Mouse (Mus musculus) adipocyte (in vitro differentiated cells): Measurements from ENCODE around the gene Cyp4a12a.
"Not testable (repeated sequence)": the region's sequence is repeated elsewhere in the genome, so short reads cannot be mapped to it uniquely, and the experiment has no call there.

ENCODE experiments used
- DNase-seq: peaks from one replicate; pipeline ENCODE4 v3.0.0-alpha.2; 2016; ENCODE audit warnings: low spot score

Gene Cyp4a12a

DNA sequence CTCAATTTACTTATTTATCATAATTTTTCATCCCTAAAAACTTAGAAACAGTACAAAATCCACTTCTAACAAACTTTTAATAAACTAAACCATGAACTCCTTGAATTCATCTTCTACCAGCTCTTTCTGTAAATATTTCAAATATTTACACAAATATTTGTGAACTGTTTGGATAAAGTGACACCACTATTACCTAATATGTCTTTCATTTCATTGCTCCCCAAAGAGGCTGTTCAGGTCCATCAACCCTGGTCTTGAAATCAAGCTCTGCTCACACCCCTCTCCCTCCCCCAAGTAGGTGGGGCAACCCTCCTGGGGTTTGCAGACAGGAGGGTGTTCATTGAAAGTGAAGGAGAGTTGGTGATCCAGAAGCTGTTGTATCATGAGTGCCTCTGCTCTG lies at the start of gene Cyp4a12a:
Gene Cyp4a12a (plus strand): TSS at position 301 of the 400 bp plus-strand sequence.
- not testable (repeated sequence) for DNase-seq

DNA sequence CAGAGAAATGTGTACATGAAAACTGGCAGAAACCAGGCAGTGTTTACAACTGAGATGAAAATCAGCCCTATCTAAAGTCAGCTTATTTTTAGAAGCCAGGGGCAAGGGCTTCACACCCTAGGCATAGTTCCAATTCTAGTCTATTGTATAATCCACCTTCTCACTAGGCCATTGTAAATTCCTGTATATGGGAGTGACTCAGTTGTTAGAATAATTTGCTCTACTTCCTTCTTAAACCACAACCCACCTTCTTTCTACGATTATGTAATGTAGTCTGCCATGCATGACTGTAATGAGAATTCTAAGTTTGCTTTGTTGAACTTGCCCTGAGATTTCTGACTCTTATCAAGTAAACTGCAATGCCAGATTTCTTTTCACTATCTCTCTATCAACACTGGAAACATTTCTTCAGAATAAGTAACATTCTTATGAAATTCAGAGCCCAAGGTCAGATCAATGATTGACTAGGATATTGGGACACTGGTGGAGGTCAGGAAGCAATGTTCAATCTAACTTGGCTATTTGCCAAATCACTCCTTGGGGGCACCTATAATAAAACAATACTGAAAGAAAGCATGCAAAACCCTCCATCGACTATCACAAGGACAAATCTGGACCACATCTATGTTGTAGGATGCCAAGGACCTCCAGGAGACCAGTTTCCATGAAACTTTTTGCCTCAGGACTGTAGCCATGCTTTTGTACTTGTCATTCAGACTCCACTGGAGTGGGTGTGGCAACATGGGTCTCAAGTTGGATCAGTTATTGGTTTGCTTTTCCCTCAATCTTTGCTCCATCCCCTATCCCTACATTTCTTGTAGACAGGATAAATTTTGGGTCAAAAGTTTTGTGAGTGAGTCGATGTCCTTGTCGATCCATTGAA lies 33.9 kb upstream of the Cyp4a12a start:
- not testable (repeated sequence) for DNase-seq

DNA sequence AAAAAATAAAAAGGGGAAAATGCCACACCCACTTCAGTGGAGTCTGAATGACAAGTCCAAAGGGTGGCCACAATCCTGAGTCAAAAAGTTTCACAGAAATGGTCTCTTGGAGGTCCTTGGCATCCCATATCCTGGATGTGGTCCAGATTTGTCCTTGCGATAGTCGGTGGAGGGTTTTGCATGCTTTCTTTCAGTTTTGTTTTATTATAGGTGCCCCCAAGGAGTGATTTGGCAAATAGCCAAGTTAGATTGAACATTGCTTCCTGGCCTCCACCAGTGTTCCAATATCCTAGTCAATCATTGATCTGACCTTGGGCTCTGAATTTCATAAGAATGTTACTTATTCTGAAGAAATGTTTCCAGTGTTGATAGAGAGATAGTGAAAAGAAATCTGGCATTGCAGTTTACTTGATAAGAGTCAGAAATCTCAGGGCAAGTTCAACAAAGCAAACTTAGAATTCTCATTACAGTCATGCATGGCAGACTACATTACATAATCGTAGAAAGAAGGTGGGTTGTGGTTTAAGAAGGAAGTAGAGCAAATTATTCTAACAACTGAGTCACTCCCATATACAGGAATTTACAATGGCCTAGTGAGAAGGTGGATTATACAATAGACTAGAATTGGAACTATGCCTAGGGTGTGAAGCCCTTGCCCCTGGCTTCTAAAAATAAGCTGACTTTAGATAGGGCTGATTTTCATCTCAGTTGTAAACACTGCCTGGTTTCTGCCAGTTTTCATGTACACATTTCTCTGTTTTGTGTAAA lies 20.4 kb upstream of the Cyp4a12a start:
- not testable (repeated sequence) for DNase-seq

DNA sequence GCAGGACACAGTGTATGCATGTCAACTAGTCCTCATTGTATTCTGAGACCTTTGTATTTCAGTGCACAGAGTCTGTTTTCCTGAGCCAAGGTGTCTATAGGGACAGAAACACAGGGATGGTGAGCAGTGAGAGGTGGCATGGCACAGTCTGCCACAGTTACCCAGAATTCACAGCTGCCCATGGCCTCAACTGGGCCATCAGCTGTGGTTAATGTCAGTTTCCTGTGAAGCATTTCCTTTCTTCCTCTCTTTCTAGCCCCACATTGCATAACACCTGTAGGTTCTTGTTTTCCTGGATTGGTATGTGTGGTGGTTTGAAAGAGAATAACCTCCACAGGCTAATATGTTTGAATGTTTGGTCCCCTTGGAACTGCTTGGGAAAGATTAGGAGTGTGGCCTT lies 18.5 kb upstream of the Cyp4a12a start:
- no peak for DNase-seq

DNA sequence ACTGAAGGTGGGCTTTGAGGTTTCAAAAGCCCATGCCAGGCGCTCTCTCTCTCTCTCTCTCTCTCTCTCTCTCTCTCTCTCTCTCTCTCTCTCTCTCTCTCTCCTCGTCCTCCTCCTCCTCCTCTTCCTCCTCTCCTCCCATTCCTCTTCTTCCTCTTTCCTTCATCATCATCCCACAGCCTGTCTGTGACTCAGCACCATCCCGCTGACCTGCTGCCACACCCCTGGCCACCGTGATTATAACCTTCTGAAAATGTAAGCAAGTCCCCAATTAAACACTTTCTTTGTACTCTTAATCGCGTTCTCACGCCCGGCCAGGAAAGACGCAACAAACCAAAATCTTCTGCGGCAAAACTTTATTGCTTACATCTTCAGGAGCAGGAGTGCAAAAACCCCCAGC lies 18.1 kb upstream of the Cyp4a12a start:
- not testable (repeated sequence) for DNase-seq

DNA sequence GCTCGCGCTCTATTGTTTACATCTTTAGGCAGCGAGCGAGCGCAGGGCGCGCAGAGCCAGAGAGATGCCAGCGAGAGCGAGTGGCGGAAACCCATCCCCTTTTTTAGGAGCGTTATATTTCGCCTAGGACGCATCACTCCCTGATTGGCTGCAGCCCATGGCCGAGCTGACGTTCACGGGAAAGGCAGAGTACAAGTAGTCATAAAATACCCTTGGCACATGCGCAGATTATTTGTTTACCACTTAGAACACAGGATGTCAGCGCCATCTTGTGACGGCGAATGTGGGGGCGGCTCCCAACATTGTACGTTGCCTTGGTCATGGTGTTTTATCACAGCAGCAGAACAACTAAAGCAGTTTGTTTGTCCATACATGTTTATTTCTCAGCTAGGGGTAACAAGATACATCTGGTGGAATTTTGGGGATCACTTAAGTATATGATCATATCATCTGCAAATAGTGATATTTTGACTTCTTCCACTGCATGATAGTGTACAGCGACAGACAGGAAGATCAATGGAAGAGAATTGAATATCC lies 17.5 kb upstream of the Cyp4a12a start:
- not testable (repeated sequence) for DNase-seq

DNA sequence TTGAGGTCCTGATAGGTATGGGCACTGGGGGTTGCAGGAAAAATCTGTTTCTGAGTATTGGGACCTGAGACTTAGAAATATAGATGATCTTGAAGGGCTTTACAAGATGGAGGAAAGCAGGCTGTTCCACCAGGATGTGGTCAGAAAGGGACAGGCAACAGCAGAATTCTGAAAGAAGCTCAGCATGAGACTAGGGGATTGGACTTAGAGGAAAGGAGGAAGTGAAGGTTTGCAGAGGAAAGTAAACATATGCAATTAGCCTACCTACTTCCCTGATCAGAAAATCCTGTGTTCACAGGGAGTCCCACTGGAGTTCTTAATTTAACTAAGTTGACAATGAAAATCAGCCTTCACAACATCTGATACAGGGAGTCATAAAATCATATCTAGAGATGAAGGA lies 26.9 kb downstream of the Cyp4a12a start:
- DNase-seq: not testable (repeated sequence)

DNA sequence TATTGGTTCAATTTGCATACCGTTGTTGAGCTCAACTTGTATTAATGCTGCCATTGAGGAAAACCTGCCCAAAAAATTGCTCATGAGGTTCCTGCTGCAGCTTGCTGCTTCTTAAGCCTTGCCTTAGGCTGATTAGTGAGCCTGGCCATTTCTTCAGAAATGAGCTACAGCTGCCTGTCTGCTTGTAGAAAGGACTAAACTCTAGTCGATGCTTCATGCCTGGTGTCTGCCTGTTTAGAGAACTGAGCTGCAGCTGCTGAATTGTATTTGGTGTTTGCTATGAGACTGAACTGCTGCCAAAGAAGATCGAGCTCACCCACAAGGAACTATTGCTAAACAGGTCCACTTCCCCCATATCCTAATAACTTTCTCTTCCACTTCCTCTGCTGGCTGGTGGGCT lies 66.8 kb downstream of the Cyp4a12a start:
- not testable (repeated sequence) for DNase-seq

DNA sequence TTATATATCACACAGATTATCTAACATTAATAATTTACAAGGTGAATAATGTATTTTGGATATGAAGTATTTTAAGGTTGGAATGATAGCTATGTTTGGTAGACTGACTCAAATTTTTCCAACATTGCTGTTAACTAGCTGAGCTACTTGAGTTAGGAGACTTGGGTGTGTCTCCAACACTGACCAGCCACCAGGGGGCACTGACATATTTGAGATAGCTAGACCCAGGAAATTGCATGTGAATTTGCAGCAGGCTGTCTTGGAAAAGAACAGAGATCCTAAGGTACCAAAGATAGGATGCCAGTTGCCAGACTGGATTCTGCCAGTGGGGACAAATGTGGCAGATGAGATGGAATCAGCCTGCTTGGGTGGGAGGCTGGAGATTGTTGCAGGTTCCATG lies 69.2 kb downstream of the Cyp4a12a start:
- not testable (repeated sequence) for DNase-seq
